Mouse (Mus musculus): Measurements from ENCODE around the gene St5. TPM values are rescaled to one million over a fixed set of nuclear protein-coding genes. Genes with fewer than 3 reads are reported as not detected.

St5 gene
- polyA plus RNA-seq, 1 experiment from 2014 or later: 38.7 TPM

- no peaks in the 10 kb centered on the region for H3K4me1 ChIP-seq (replicated peaks; ENCODE audit: control insufficient read depth, insufficient read depth, low read length)
- no peaks in the 10 kb centered on the region for H3K36me3 ChIP-seq (ENCODE audit: control insufficient read depth, insufficient read depth, low read length)
- H3K4me2 ChIP-seq: no peak overlapping the region
- no peak overlapping the region for H3K4me3 ChIP-seq (ENCODE audit: low read depth, low read length)
- no peak for ATAC-seq (replicated peaks; ENCODE audit: low FRiP score)
- H3K9ac ChIP-seq (ENCODE audit: low read depth, low read length): no peak overlapping the region
- no peaks in the 10 kb centered on the region for H3K9me3 ChIP-seq (ENCODE audit: control insufficient read depth, low read length)
- no peak overlapping the region for H3K27ac ChIP-seq (ENCODE audit: low read depth, low read length)
- no peak for DNase-seq (ENCODE audit: low spot score)
- 42% methylated on average over 7 of the region's 7 CpGs for WGBS
- no peaks in the 10 kb centered on the region for H3K27me3 ChIP-seq (replicated peaks; ENCODE audit: control insufficient read depth, insufficient read depth, low read length)
These were observed 222.6 kb downstream of the St5 start for GRCm38 (mm10) chr7:109480765-109481197.

- ATAC-seq (replicated peaks; ENCODE audit: low FRiP score) (no peak), DNase-seq (ENCODE audit: low spot score) (no peak)
- H3K9ac ChIP-seq (ENCODE audit: low read depth, low read length): no peak overlapping the region
- H3K9me3 ChIP-seq (ENCODE audit: control insufficient read depth, low read length): no peaks in the 10 kb centered on the region
- no peaks in the 10 kb centered on the region for H3K36me3 ChIP-seq (ENCODE audit: control insufficient read depth, insufficient read depth, low read length)
- H3K27ac ChIP-seq (ENCODE audit: low read depth, low read length): no peak overlapping the region
- no peaks in the 10 kb centered on the region for H3K27me3 ChIP-seq (replicated peaks; ENCODE audit: control insufficient read depth, insufficient read depth, low read length)
- 73% methylated on average over 3 of the region's 3 CpGs for WGBS
- H3K4me2 ChIP-seq: no peak overlapping the region
- H3K4me3 ChIP-seq (ENCODE audit: low read depth, low read length): no peak overlapping the region
- no peaks in the 10 kb centered on the region for H3K4me1 ChIP-seq (replicated peaks; ENCODE audit: control insufficient read depth, insufficient read depth, low read length)
These were observed 225.5 kb downstream of the St5 start for GRCm38 (mm10) chr7:109477926-109478325.

Small RNAs within 50 kb of the gene (microRNA-seq; reads per million reads assigned to microRNA genes)
- 2.8 reads per million for gene Gm47284 (ENCODE audit: borderline number of aligned reads)

Other genes starting within 250 kb of the St5 start
- gene Trim66, start 195.5 kb downstream of the St5 start, polyA plus RNA-seq (2014; fragmentation: Nextera tagmentation; extraction: Ambion mirVana): 0.01 and 0.11 TPM in 2 replicates
- gene Rpl27a, start 184.5 kb downstream of the St5 start, polyA plus RNA-seq (2014; fragmentation: Nextera tagmentation; extraction: Ambion mirVana): 184 and 208 TPM in 2 replicates
- 52.7 and 54.9 TPM in 2 replicates for gene Akip1, start 85 bp upstream of the St5 start, polyA plus RNA-seq (2014; fragmentation: Nextera tagmentation; extraction: Ambion mirVana)
- gene BC051019, start 20.2 kb upstream of the St5 start, polyA plus RNA-seq (2014; fragmentation: Nextera tagmentation; extraction: Ambion mirVana): 0.10 and 0.47 TPM in 2 replicates
- gene Ascl3, start 28.1 kb upstream of the St5 start, polyA plus RNA-seq (2014; fragmentation: Nextera tagmentation; extraction: Ambion mirVana): not detected in 2 replicates
- 51.0 and 57.2 TPM in 2 replicates for gene Tmem9b, start 49.3 kb upstream of the St5 start, polyA plus RNA-seq (2014; fragmentation: Nextera tagmentation; extraction: Ambion mirVana)
- 0.30 and 0.52 TPM in 2 replicates for gene Nrip3, start 78.4 kb upstream of the St5 start, polyA plus RNA-seq (2014; fragmentation: Nextera tagmentation; extraction: Ambion mirVana)
- 0.38 and 0.44 TPM in 2 replicates for gene Scube2, start 162.1 kb upstream of the St5 start, polyA plus RNA-seq (2014; fragmentation: Nextera tagmentation; extraction: Ambion mirVana)

All from liver, embryonic 11.5 days (tissue).